Mouse (Mus musculus) small intestine, adult 2 months (tissue): ENCODE measurements at regions not wholly inside any gene's neighbourhood (a gene's known extent, or its start where the extent isn't known, plus 50 kb on each side); places are given as distances from the start of the nearest gene placed in this dataset.

Source experiments
- CTCF ChIP-seq: fragments of 200-500 bp; IDR thresholded peaks from 2 replicates; pipeline ENCODE4 v1.5.1; 2012; ENCODE audit warnings: low read depth, mild to moderate bottlenecking, control low read depth, inconsistent platforms, low read length, moderate library complexity, mixed read lengths; ENCODE audit not compliant: insufficient replicate concordance, insufficient read length; ENCODE audit errors: extremely low read depth
- POLR2A ChIP-seq: fragments of 200-500 bp; IDR thresholded peaks from 2 replicates; pipeline ENCODE4 v1.6.1; 2012; ENCODE audit warnings: low read depth, mild to moderate bottlenecking, control low read depth, inconsistent platforms, low read length, moderate library complexity

DNA sequence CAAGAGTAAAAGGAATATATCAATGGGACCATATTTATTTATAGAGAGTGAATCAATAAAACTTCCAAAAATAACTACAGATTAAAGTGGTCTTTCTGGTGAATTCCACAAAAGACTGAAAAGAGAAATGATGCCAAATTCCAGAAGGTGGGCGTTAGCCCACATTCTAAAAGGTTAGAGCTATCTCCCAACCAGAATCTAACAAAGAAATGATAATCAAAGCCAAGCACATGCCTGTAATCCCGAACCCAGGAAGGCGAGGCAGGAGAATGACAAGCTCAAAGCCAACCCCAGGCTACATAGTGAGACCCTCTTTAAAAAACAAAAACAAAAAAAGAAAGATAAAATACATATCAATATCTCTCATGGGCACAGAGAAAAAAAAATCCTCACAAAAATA, 502.6 kb downstream of the Zfp536 start:
- TF ChIP-seq POLR2A = no peak
- no peak for TF ChIP-seq CTCF
